Mouse (Mus musculus): ENCODE data around the gene Snx32.

DNA sequence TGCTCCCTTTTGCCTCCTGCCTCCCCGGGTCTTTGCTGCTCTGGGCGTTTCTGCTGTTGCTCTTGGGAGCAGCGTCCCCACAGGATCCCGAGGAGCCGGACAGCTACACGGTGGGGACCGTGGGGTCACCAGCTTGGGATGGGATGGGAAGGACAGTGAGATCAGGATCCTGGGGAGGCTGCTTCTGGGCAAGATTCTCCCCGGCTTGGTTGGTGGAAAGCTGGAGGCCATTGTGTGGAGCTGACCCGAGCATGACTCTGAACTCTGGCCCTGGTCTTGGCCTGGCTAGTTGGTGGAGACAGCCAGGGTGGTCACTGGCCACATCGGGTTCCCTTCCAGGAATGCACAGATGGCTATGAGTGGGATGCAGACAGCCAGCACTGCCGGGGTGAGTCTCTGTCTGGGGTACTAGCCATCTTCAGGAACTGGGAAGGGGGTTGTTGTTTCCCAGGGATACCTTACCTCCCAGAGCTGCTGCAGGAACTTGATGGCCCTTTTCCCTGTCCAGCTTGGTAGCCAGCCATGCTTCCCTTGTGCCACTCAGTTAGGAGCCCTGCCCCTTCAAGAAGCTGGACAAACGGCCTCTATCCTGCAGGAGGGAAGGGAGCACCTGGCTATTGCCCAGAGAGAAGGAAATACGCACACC is 35.1 kb downstream of the Snx32 start:
- TF ChIP-seq POLR2A (IDR thresholded peaks at IDR 0.05; ENCODE audit: borderline replicate concordance, low read depth, low read length) (no peak), CTCF (IDR thresholded peaks at IDR 0.05; ENCODE audit: low read depth, low read length) (no peak)
